ENCODE assay signal across 26 mouse cellular contexts in genomic region chr13:90186694-90187093, GRCm38 (mm10).
"Had no signal": no experiment of that assay in that cellular context is flagged by ENCODE, and none has a peak within 500 bp of the region (broad histone marks: within the 10 kb centered on the region; RNA-seq: fewer than 3 reads in every experiment).

No protein-coding gene starts in this region.

- ATAC-seq: hindbrain, embryonic 16.5 days; inflammation-experienced regulatory T-cells, adult 6 months; intestine, embryonic 15.5 days had no signal

- DNase-seq: gastrocnemius, adult 2 months; gastrocnemius, postnatal 10 days; gastrocnemius, postnatal 25 days; heart, adult 18-20 months; heart, postnatal 10 days; heart, postnatal 4 days; kidney, adult 11 months; kidney, adult 2 months; kidney, adult 9 months; kidney, postnatal 14 days; kidney, postnatal 36 days; layer of hippocampus, adult 9-11 months; layer of hippocampus, postnatal 36 days; left cerebral cortex, postnatal 4 days had no signal

- H3K4me1 ChIP-seq: heart, embryonic 10.5 days; heart, embryonic 12.5 days; intestine, embryonic 15.5 days; kidney, embryonic 15.5 days; limb, embryonic 15.5 days had no signal

- H3K9ac ChIP-seq: heart, embryonic 12.5 days; hindbrain, embryonic 12.5 days; hindbrain, embryonic 14.5 days; intestine, embryonic 15.5 days; kidney, embryonic 15.5 days; limb, embryonic 13.5 days; limb, embryonic 15.5 days had no signal

- H3K4me3 ChIP-seq: gastrocnemius, adult 2 months; heart, embryonic 10.5 days; heart, embryonic 12.5 days; hindbrain, embryonic 10.5 days; hindbrain, embryonic 12.5 days; intestine, embryonic 15.5 days; kidney, embryonic 15.5 days; limb, embryonic 13.5 days; limb, embryonic 15.5 days had no signal

- H3K4me2 ChIP-seq: heart, embryonic 12.5 days; hindbrain, embryonic 12.5 days; hindbrain, embryonic 14.5 days; intestine, embryonic 15.5 days; kidney, embryonic 15.5 days; limb, embryonic 13.5 days; limb, embryonic 15.5 days had no signal

- H3K9me3 ChIP-seq: heart, embryonic 10.5 days; heart, embryonic 12.5 days; hindbrain, embryonic 10.5 days; hindbrain, embryonic 12.5 days; intestine, embryonic 15.5 days; kidney, embryonic 15.5 days; limb, embryonic 13.5 days; limb, embryonic 15.5 days had no signal

- H3K27ac ChIP-seq: gastrocnemius, adult 2 months; heart, embryonic 10.5 days; hindbrain, embryonic 10.5 days; hindbrain, embryonic 12.5 days; hindbrain, embryonic 14.5 days; intestine, embryonic 15.5 days; kidney, embryonic 15.5 days; kidney, postnatal 0 days; limb, embryonic 13.5 days; limb, embryonic 15.5 days had no signal

- H3K36me3 ChIP-seq: heart, embryonic 10.5 days; heart, embryonic 12.5 days; hindbrain, embryonic 10.5 days; hindbrain, embryonic 12.5 days; intestine, embryonic 15.5 days; kidney, embryonic 15.5 days; limb, embryonic 13.5 days; limb, embryonic 15.5 days had no signal

- H3K27me3 ChIP-seq: heart, embryonic 12.5 days; hindbrain, embryonic 12.5 days; intestine, embryonic 15.5 days; kidney, embryonic 15.5 days; limb, embryonic 13.5 days; limb, embryonic 15.5 days had no signal
